Mouse (Mus musculus) activated CD4-positive, CD25-positive, alpha-beta regulatory T cell, adult 9 weeks (primary cell): ENCODE results near the gene Olfr703. TPM values are rescaled to one million over a fixed set of nuclear protein-coding genes. Genes with fewer than 3 reads are reported as not detected.

Source experiments
- polyA plus RNA-seq: library from polyadenylated mRNA; unstranded; fragments of 100-300 nt; shearing (Covaris generic); gene quantifications from one replicate; pipeline ENCODE4 v1.2.1, GENCODE M21; 2017

Olfr703 gene
- not detected for polyA plus RNA-seq

GRCm38 (mm10) chr7:106843060-106843459 lies at the start of gene Olfr703:
Gene Olfr703, plus strand, starts transcription at chr7:106843360.

GRCm38 (mm10) chr7:106808734-106809133 lies 34.4 kb upstream of the Olfr703 start, which contains the start of gene Olfr700:
Gene Olfr700, minus strand, starts transcription at chr7:106808834.

GRCm38 (mm10) chr7:106813829-106814228 lies 29.3 kb upstream of the Olfr703 start, which contains the start of gene Olfr701:
Gene Olfr701, plus strand, starts transcription at chr7:106814129.

GRCm38 (mm10) chr7:106833793-106834192 lies 9.4 kb upstream of the Olfr703 start, which contains the start of gene Olfr702:
Gene Olfr702, minus strand, starts transcription at chr7:106833893.

GRCm38 (mm10) chr7:106862885-106863284 lies 19.7 kb downstream of the Olfr703 start, which contains the start of gene Olfr704:
Gene Olfr704, plus strand, starts transcription at chr7:106863185.

DNA sequence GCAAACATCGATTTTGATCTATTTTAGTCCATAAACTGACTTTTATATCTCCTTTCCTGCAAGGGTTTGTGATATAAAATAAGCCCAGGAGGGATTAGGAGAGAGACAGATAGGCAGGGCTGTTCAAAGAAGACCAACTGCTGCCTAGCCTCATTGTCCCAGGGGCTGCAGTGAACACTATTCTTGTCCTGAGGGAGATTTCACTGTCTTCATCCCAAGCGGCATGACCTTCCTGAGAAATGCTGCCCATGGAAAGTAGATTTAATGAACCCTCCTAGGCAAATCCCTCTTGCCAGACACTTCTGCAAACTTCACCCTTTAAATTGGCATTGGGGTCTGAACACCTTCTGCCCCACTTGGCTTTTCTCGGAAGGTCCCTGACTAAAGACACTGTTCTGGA lies 33.6 kb downstream of the Olfr703 start, which contains the start of gene Olfr705:
Gene Olfr705 (minus strand): TSS at position 101 of the 400 bp plus-strand sequence.

DNA sequence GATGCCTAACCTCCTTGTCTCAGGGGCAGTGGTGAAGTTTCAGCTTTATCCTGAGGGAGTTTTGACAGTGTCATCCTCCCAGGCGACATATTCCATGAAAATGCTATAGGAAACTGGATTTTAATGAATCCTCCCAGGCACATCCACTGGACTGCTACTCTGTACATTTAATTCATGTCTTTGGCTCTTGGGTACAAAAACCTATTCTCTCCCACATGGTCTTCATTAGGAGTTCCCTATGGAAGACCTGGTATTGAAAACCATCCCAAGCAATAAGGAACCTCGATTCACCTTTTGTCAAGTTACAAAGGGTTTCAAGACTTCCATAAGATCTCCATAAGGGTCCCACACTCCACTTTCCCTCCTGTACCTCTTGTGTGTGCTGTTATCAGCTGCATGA lies 44.9 kb downstream of the Olfr703 start, which contains the start of gene Olfr706:
Gene Olfr706 (minus strand): TSS at position 101 of the 400 bp plus-strand sequence.

Other genes with a start within 250 kb of the Olfr703 start
- gene Olfr693, start 162.8 kb upstream of the Olfr703 start, polyA plus RNA-seq, result not detected
- not detected for gene Olfr694, start 151.5 kb upstream of the Olfr703 start, polyA plus RNA-seq
- gene Olfr695, start 127.0 kb upstream of the Olfr703 start, polyA plus RNA-seq, result not detected
- gene Olfr697, start 100.9 kb upstream of the Olfr703 start, polyA plus RNA-seq, result not detected
- gene Olfr698, start 88.0 kb upstream of the Olfr703 start, polyA plus RNA-seq, result not detected
- gene Olfr699, start 50.2 kb upstream of the Olfr703 start, polyA plus RNA-seq, result not detected
- not detected for gene Olfr700, start 34.5 kb upstream of the Olfr703 start, polyA plus RNA-seq
- not detected for gene Olfr701, start 29.2 kb upstream of the Olfr703 start, polyA plus RNA-seq
- not detected for gene Olfr702, start 9.5 kb upstream of the Olfr703 start, polyA plus RNA-seq
- gene Olfr704, start 19.8 kb downstream of the Olfr703 start, polyA plus RNA-seq, result not detected
- not detected for gene Olfr705, start 33.5 kb downstream of the Olfr703 start, polyA plus RNA-seq
- not detected for gene Olfr706, start 44.8 kb downstream of the Olfr703 start, polyA plus RNA-seq
- gene Olfr707, start 57.9 kb downstream of the Olfr703 start, polyA plus RNA-seq, result not detected
- gene Olfr1532-ps1, start 64.6 kb downstream of the Olfr703 start, polyA plus RNA-seq, result not detected
- gene Olfr709-ps1, start 88.9 kb downstream of the Olfr703 start, polyA plus RNA-seq, result not detected
- not detected for gene Olfr710, start 105.0 kb downstream of the Olfr703 start, polyA plus RNA-seq
- gene Olfr6, start 120.6 kb downstream of the Olfr703 start, polyA plus RNA-seq, result not detected
- not detected for gene Olfr711, start 132.1 kb downstream of the Olfr703 start, polyA plus RNA-seq
- not detected for gene Olfr2, start 162.7 kb downstream of the Olfr703 start, polyA plus RNA-seq
- gene Olfr713, start 187.8 kb downstream of the Olfr703 start, polyA plus RNA-seq, result not detected
- gene Olfr714, start 227.6 kb downstream of the Olfr703 start, polyA plus RNA-seq, result not detected
- not detected for gene Olfr17, start 249.9 kb downstream of the Olfr703 start, polyA plus RNA-seq